Mouse (Mus musculus) adrenal gland, postnatal 14 days (tissue): ENCODE results near the gene Wdr73. TPM values are rescaled to one million over a fixed set of nuclear protein-coding genes. Genes with fewer than 3 reads are reported as not detected.
A peak's percentile ranks its signal among the peaks of the same experiment; 100 is the strongest.
"Not testable (repeated sequence)": the region's sequence is repeated elsewhere in the genome, so short reads cannot be mapped to it uniquely, and the experiment has no call there.

Experiments
- DNase-seq: peaks from one replicate; pipeline ENCODE4 v3.0.0; 2021; ENCODE audit warnings: mixed read lengths
- long read RNA-seq, 2 experiments: library from polyadenylated mRNA; stranded (forward); transcript quantifications; one replicate each; pipeline ENCODE4 v2.0.0; 2021
- total RNA-seq: library from RNA; stranded (reverse); gene quantifications from 2 replicates; pipeline ENCODE4 v1.2.3, GENCODE M21; 2021

The Wdr73 gene
- total RNA-seq: 21.0 and 24.9 TPM in 2 replicates
- long read RNA-seq, experiment 1, transcript Wdr73-205 (7 exons, 2,549 nt): minor isoform, 7 of 34 reads
- long read RNA-seq, experiment 1, transcript Wdr73-201 (8 exons, 2,114 nt): major isoform, 15 of 34 reads
- long read RNA-seq, experiment 1, partial matches to known transcripts: 3 of 34 reads
- long read RNA-seq, experiment 1, other reads (novel, unspliced or antisense): 9 of 34 reads
- long read RNA-seq, experiment 2, transcript Wdr73-201 (8 exons, 2,114 nt): major isoform, 12 of 29 reads
- long read RNA-seq, experiment 2, partial matches to known transcripts: 4 of 29 reads
- long read RNA-seq, experiment 2, other reads (novel, unspliced or antisense): 11 of 29 reads

DNA sequence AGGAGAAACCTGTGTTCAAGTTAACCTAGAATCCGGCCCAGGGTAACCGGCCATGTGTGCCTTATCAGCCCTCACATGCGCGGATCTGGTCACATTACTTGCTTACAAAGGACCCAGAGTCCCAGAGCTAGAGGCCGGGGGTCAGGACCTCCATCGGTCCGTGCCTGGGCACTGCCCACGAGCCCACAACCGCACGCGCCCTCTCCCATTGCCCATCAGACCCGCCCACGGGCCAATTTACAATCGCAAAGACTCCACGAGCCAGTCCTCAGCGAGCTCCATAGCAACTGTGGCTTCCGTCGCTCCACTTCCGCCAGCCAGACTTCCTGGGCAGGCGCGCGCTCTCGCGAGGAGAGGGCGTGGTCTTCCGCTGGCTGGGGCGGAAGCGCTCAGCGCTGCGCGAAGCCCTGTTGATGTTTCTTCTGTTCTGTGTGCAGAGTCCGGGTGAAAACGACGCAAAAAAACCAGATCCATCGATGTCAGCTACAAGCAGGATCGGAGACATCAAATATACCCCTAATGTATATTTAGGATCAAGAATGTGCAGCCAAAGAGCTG, at the start of gene Wdr73:
Gene Wdr73 (minus strand): TSS at position 326 of the 558 bp plus-strand sequence.
- peak; percentile 96 for DNase-seq

DNA sequence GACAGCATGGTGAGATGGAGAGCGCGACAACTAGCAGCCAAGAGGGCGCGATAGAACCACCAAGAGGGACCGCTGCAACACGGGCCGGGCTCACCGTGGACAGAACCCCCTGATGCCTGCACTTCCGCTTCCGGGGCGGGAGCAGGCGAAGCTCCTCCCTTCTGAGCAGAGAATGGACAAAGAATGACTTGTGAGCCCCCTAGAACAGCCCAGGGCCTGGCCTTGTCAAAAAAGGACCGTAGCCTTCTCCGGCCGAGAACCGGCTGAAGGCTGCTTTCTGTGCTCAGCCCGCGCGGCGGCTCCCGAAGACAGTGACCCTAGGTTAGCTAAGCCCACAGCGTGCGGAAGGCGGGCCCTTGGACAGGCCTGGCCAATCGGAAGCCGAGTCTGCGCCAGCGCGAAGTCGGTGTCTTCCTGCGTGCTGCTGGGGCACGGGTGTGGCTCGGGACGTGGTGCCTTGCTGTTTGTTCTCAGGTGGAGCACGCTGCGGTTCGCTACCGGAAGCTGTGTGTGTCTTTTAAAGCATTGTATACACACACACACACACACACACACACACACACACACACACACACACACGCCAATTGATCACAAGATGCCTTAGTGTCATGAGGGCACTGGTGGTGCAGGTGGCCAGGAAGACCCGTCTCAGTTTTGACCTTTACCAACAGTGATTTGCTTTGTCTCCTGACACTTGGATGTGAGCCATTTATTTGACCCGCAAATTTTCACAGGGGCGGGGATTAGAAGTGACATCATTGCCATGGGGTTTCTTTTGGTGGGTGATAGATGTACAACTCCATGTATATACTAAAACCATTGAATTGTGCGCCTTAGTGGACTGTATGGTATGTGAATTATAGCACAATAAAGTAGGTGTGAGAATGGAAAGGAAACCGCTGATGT, 46.6 kb upstream of the Wdr73 start, which contains the start of gene Sec11a:
Gene Sec11a (minus strand): TSS at position 336 of the 906 bp plus-strand sequence.
- DNase-seq: peak; percentile 95

DNA sequence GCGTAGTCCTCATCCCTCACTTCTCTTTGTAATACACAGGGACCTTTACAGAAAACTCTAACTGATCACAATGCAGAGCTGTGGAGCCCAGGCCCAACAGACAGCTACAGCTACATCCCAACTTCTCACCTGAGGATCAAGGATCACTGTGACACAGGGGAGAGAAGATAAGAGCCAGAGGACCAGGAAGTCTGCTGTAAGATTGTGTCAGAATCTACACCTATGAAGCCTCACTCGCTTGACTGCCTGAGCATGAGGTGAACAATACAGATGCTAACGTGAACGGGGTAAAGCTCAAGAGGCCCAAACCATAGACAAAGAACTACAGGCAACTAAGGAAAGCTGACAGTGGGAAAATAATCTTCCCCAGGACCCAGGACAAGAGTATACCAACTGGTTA, 38.7 kb upstream of the Wdr73 start:
- no peak for DNase-seq

DNA sequence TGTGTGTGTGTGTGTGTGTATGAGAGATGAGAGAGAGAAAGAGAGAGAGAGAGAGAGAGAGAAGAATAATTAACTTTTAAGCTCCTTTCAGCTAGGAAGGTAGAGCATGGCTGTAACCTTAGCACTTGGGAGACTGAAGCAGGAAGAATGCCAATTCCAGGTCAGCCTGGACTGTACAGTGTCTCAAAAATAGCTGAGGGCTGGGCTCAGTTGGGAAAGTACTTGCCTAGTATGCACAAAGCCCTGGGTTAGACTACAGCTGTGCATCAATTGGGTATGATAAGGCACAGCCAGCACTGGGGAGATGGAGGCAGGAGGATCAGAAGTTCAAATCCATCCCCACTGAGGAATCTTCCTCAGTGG, 36.2 kb upstream of the Wdr73 start:
- not testable (repeated sequence) for DNase-seq

DNA sequence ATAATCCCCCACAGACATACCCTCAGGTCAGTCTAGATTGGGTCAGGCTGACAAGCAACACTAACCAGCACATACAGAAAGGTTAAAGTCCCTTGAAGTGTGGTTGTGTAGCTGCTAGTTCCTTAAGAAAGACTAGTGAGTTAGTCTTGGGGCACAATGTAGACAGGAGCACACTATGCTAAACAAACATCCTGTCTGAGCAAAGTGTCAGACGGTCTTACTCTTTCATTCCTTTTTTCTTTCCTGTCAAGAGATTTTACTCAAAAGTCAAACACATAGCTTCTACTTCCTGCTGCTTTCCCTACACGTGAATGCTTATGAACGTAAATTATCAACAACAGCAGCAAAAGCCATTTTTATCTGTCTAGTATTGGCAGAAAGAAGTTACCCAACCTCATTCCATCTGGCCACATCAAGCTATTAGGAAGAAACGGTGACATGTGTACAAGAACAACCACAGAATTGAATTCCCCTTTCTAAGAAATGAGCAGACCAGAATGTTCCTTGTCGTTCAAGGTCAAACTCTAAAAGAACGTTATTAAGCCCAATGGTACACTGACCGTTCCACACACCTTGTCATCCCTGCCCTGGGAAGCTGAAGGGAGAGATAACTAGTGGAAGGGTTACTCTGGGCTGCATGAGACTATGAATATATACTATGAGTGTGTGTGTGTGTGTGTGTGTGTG, 35.7 kb upstream of the Wdr73 start:
- not testable (repeated sequence) for DNase-seq

DNA sequence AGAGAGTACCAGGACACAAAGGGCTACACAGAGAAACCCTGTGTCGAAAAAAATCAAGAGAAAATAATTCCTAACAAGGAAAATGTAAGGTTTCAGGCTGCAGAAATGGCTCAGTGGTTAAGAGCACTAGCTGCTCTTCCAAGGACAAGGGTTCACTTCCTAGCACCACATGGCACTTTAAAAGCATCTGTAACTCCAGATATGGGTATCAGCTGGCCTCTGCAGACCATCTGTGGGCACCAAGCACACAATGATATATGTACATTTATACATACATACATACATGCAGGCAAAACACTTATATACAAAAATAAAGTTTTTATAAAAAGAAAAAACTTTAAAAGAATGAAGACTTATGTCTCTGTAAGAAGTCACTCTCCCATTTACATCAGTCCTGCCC, 34.8 kb upstream of the Wdr73 start:
- DNase-seq: no peak

DNA sequence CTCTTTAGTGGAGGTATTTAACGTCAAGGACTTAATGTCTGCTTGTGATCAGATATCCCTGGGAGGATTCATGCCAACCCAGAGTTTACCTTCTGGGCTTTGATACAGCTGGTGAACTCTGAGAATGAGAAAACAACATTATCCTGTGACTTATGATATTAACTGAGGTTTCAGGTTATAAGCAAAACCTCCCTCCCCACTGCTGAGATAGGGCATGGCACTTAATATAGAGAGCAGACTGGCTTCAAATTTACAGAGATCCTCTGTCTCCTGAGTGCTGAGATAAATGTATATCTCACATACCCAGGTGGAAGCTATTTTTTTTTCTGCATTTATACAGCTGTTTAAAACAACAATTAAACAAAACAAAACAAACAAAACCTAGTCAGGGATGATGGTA, 31.7 kb upstream of the Wdr73 start:
- no peak for DNase-seq

DNA sequence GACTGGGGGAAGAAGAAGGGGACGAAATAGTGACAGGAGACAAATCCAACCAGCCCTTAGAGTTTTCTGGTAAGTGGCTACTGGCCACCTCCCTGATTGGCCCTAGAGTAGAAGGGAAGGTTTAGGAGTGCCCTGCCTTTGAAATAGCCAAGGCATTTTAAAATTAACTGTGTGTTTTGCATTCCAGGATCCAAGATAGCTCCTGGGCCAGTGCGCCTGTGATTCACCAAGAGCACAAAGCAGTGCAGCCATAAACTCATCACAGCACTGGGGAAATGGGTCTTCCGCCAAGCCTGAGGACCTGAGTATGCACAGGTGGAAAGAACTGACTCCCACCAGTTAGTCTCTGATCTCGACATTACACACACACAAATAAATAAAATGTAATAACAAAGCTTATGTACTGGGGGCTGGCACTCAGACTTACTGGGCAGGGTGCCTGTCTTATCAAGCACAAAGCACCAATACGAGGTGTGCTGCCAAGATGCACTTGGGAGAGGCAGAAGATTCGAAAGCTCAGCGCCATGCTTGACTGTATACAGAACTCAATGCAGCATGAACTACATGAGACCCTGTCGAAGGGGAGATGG, 30.6 kb upstream of the Wdr73 start:
- no peak for DNase-seq

DNA sequence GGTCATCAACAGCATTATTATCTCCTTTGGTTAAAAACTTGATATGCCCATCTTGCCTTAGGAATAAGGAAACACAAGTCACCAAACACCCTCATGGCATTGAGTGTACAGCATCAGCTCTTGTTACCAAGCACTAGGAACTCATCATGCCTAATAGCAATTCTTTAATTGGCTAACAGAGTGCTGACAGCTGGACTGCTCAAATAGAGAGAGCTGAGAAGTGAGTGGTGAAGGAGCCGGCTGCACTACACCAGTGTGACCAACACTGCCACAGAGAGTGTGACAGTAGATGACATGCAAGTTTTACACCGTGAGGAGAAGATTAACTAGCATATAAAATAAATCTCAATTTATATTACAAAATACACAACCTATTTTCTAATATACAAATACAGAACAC, 22.1 kb upstream of the Wdr73 start:
- DNase-seq: no peak

DNA sequence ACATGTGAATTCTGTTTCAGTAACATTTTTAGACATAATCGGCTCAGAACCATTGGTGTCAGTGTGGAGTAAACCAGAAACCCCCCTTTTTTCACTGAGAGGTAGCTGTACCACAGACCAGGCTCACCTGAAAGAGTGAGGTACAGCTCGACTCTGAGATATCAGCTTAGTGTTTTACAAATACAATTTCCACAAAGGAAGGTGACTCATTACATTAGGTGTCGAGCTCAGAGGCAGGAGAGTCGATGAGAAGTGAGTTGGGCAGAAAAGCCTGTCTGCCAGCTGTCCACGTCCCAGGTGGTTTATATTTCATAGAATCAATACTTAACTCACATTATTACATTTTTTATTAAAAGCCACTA, 18.6 kb upstream of the Wdr73 start:
- no peak for DNase-seq

DNA sequence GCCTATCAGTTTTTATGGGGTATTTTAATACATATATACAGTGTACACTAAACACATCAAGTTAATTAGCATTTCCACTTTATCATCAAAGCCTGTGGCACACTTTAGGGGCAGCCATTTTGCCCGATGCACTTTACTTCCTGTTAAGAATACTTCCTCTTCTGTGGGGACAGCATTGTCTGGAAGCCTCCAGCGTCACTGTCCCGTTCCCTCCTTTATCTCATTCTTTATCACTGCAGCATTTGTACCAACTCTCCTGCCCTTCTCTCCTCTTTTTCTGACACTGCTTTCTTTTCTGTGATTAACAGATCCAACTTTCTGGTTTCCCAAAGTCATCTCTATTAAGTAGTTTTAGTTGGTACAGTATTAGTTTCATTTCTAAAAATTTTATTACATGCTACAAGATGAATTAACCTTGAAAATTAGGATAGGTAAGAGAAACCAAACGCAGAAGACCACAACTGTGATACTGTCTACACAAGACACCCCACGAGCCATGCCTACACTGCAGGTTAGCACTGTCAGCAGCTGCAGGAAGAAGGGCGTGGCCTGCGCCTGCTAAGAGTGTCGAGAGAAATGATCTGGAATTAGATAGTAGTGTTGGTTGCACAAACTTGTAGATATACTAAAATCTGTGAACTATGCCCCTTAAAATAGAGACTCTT, 18.0 kb upstream of the Wdr73 start:
- no peak for DNase-seq

DNA sequence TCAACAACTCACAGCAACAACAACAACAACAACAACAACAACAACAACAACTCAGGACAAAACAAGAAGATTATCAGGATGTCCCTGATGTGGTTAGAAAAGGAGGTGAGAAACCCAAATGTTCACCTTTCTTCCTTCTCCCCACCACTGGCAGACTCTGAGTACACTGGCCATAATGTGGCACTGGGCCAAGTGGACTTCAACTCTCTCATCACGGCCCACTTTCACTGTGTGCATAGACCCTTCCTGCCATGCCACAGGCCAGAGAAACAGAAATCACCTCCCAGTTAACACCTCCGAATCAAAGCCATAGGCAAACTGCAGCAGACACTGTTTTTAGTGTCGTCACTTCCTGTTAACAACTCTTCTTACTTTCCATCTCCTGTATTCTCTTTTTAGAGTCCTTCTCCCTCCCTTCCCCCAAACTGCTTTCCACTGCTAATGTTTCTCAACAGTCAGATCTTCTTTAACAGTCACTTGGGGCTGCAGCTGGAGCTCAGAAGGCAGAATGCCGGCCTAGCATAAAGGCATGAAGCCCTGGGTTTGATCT, 16.9 kb upstream of the Wdr73 start:
- DNase-seq: no peak

DNA sequence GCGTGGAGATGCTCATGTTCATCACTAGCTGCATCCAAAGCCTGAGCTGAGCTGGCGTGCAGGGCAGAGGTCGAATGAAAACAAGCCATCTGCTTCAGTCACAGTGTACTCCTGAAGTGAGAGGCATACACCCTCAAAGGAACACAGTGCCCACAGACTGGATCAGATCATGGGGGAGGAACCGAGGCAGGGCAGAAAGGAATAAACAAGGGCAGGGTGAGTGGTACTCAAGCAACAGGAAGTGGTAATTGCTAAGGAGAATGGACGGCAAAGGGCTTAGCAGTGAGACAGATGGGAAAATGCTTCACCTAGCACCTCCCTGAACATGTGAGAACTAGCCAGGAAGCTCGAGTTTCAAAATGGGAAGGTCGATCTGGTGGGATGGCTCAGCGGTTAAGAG, 11.4 kb upstream of the Wdr73 start:
- no peak for DNase-seq

DNA sequence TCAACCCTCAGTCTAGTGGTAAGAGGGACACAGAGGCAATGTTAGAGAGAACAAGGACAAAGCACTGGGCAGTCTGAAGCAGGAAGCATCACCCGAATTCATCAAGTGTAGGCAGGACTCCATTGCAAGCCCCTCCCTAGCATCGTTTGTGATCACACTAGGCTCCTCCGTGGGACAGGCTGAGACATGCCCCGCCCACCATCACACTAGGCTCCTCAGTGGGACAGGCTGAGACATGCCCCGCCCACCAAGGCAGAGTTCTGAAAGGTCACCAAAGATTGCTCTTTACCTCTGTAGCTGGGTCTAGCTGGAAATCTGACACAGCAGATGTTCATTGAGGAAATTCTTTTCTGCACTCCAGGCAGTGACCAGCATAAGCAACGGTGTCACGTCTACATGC, 10.0 kb upstream of the Wdr73 start:
- DNase-seq: no peak

DNA sequence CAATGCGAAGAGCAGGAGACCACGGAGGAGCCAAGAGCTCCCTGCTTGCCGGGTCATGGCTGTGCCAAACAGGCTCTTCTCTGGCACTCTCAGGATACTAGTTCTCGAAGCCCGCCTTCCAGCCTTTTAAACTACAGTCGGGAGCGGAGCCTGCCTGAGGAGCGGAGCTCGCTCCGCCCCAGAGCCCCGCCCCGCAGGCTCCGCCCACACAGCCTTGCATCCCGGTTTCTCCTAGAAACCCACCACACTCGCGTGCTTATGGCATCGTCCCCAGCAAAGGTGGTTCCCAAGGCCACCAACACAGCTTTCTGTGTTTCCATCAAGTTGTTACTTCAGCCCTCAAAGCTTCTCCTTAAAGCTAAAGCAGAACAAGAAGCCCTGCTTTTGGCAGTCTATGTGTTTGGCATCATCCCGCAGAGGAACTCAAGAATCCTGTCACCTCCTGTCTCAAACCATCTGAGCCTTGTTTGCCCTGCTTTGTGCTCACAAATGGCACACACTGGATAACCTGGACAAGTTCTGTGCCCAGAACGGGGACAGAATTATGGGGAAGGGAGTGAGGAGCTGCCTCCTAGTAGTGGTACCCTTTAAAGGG, 3.9 kb upstream of the Wdr73 start, which contains the start of gene Nmb:
Gene Nmb (minus strand): TSS at position 156 of the 595 bp plus-strand sequence.
- DNase-seq: peak; percentile 85

DNA sequence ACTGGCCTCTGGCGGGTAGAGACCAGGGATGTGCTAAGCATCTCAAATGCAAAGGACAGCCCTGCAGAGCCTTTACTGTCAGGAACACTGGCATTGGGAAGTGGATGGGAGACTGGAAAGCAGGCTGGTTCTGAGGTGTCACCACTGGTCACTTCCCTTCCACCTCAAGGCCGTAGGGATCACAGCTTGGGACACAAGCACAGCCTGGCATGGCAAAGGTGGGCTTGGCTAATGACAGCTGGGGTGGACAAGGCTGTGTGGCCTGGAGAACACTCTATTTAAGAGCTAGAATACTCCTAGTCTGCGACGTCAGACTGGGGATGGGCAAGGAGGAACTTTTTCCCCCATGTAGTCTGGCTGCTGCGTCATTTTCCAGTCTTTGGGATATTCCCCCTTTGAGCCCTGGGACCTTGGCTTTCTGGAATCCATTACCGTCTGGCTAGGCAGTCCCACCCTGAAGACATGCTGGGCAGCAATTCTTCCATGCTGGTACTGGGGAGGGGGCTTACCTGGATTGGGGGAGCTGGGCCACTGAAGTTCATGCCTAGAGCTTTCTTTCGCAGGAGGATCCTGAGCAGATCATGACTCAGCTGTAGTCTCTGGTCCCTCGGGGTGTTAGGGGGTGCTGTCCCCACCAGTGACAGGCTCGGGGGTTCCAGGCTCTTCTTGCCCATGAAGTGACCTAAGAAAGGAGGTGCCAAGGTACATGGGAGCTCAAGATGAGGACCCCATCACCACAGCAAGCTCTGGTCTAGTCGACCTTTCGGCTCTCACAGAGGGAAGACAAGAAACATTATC, 2.8 kb upstream of the Wdr73 start:
- DNase-seq: no peak

DNA sequence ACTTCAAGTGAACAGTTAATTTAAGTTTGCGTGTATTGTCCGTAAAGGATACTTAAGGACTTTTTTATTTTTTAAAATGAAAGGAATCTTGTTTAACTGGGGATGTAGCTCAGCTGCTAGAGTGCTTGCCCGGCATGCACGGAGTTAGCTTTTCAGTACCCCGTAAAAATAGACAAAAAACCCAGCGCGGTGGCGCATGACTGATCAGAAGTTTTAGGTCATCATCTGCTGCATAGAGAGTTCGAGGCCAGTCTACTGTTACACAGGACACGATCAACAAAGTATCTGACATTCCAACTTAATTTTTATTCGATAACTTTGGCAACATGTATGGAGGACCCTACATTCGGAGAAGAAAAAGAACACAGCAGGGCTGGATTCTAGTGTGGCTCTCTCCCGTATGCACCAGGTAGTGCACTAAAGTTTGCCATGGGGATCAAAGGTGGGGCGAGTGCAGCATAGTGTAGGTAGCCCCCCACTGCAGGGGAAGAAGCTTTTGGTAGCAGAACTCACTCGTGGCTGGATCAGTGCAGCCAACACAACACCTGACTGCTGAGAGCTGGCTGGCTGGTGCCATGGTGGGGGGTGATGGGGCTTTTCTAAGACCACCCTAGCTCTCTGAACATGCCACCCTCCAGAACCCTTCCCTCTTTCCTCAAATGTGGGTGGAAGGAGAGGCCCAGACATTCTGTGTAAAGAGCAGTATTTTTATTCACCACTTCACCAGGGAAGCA, 639 bp upstream of the Wdr73 start:
- peak; percentile 22 for DNase-seq

DNA sequence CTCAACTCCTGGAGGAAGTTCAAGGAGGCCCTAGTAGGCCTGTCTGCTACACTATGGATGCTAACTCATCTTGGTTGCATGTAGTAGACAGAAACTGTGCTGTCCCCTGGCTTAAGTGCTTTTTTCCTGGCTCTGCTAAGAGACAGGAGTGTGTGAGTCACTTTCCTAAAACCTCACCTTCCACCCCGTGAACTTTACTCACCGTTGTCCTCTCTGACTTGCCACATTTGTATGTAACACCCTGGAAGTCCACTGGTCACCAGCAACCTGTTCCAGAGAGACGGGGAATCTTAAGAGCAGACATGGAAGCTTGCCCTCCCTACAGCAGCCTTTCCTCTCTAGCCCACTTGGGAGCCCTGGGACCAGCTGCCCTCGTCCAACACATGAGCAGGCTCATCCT, 3.3 kb downstream of the Wdr73 start:
- peak; percentile 27 for DNase-seq

DNA sequence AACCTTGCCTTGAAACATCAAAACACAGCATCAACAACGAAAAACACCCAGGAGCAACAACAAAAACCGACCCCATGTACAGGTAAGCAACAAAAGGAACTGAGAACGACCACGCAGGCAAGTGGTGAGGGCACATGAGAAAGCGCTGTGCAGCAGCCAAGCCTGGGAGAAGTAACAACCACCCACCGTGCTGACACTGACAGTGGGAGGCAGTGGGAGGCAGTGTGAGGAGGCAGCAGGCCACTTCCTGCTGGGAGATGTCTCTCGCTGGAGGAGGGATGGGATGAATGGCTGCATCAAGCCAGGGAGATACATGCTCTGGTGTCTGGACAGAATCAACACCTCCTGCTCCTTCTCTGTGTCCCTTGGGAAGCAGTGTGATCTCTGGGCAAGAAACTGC, 3.9 kb downstream of the Wdr73 start:
- DNase-seq: no peak
